Mouse (Mus musculus) stomach, postnatal 0 days (tissue): Measurements from ENCODE around the gene Cnnm4. TPM values are rescaled to one million over a fixed set of nuclear protein-coding genes. Genes with fewer than 3 reads are reported as not detected.
A peak's percentile ranks its signal among the peaks of the same experiment; 100 is the strongest.

Experiments used
- ATAC-seq: fragments of 200-750 bp; cut with Nextera tagmentation; 2 replicates; pipeline ENCODE4 v1.8.0; 2017; ENCODE audit not compliant: low FRiP score, low TSS enrichment
- DNase-seq: peaks from one replicate; pipeline ENCODE4 v3.0.0-alpha.2; 2016; ENCODE audit warnings: low spot score
- H3K27ac ChIP-seq: fragments of 300-500 bp; sonication (generic); replicated peaks from 2 replicates; pipeline ENCODE4 v1.5.1; 2014; ENCODE audit warnings: mild to moderate bottlenecking, control low read depth
- H3K27me3 ChIP-seq: fragments of 300-500 bp; sonication (generic); 2 replicates; pipeline ENCODE4 v1.6.1; 2014; ENCODE audit warnings: low read length; ENCODE audit not compliant: control insufficient read depth, insufficient read depth
- H3K36me3 ChIP-seq: fragments of 300-500 bp; sonication (generic); 2 replicates; pipeline ENCODE4 v1.6.1; 2014; ENCODE audit warnings: low read length, mixed read lengths; ENCODE audit not compliant: control insufficient read depth, insufficient read depth
- H3K4me1 ChIP-seq: fragments of 300-500 bp; sonication (generic); replicated peaks from 2 replicates; pipeline ENCODE4 v1.6.1; 2014; ENCODE audit warnings: antibody characterized with exemption; ENCODE audit not compliant: control insufficient read depth, insufficient read depth
- H3K4me2 ChIP-seq: fragments of 300-500 bp; sonication (generic); replicated peaks from 2 replicates; pipeline ENCODE4 v1.6.1; 2014; ENCODE audit warnings: low read depth, mild to moderate bottlenecking, control low read depth, moderate library complexity
- H3K4me3 ChIP-seq: fragments of 300-500 bp; sonication (generic); 2 replicates; pipeline ENCODE4 v1.5.1; 2014; ENCODE audit warnings: low read depth, low read length, control low read depth
- H3K9ac ChIP-seq: fragments of 300-500 bp; sonication (generic); 2 replicates; pipeline ENCODE4 v1.6.1; 2014; ENCODE audit warnings: mild to moderate bottlenecking, low read length, control low read depth, mixed read lengths
- H3K9me3 ChIP-seq: fragments of 300-500 bp; sonication (generic); 2 replicates; pipeline ENCODE4 v1.6.1; 2016; ENCODE audit warnings: low read length; ENCODE audit not compliant: control insufficient read depth
- CTCF ChIP-seq: IDR thresholded peaks from 2 replicates; pipeline ENCODE4 v1.5.1; 2016; ENCODE audit warnings: antibody characterized with exemption, low read depth, mild to moderate bottlenecking, moderate library complexity
- EP300 ChIP-seq: optimal IDR thresholded peaks from 2 replicates; pipeline ENCODE3; 2016; ENCODE audit warnings: antibody characterized with exemption
- WGBS: fragments of 180-500 bp; shearing (Covaris S2); extraction: QIAGEN DNeasy Blood & Tissue Kit; methylation state at CpG from one replicate; pipeline ENCODE4 v1.1.7; 2014; 5-methylcytosine and 5-hydroxymethylcytosine counted together
- polyA plus RNA-seq: library from polyadenylated mRNA; unstranded; fragments of >200 nt; fragmentation: Nextera tagmentation; extraction: Ambion mirVana; gene quantifications from 2 replicates; pipeline ENCODE4 v1.2.1, GENCODE M21; 2015

The Cnnm4 gene
- polyA plus RNA-seq, 1 experiment from 2014 or later = 18.2 TPM

DNA sequence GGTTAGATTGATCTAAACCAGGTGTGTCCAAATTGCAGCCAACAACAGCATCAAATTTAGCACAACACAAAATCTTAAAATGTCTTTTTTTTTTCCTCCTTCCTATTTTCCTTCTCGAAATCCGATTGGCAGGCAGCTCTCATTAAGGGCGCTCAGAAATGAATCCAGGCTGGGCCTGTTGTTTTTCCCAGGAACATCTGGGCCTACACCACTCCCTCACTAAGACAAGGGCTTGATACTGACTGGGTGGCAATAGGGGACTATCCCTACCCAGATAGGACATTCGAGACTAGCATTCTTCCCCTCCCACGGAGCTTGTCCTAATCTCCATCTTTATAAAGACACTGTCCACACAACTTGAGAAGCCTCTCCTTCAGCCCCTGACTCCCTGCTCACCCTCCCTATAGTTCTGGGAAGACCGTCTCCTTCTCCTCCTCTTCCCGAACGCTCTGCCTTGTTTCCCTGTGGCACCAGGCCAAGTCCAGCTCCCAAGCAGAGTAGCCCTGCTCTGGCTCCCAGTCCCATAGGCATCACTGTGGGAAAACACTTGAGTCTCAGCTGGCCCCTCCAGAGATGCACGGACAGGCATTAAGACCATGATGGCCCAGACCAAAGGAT is 76.7 kb downstream of the Cnnm4 start:
- Histone ChIP-seq H3K9me3 (no peaks in the 10 kb centered on the region), H3K27me3 (no peaks in the 10 kb centered on the region), H3K9ac (no peak overlapping the region; the same call in 1 of the 2 replicates), H3K27ac (peak overlapping the region; percentile 83), H3K4me3 (no peak overlapping the region), H3K4me2 (no peak overlapping the region), H3K36me3 (peaks cover 31% of the 10 kb centered on the region), H3K4me1 (no peaks in the 10 kb centered on the region)
- ATAC-seq (no peak), DNase-seq (no peak)
- TF ChIP-seq CTCF (no peak), EP300 (no peak)
- WGBS = 33% methylated on average over 9 of the region's 9 CpGs

DNA sequence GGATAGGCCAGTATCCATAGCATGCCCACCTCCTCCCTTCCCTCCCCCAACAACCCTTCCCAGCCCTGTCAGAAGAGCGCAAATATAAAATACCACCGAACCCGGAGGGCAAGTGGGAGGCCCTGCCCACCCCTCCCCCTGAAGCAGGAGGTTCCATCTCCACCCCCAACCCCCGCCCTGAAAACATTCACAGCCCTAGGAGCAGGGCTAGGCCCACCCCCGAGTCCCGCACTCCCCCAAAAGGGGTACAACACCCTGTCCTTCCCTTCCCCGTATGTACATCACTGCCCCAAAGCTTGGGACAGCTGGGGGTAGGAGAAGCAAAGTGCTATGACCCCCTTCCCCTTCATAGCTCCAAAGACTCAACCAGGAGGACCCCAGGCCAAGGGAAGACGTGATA is 77.4 kb downstream of the Cnnm4 start:
- 40% methylated on average over 8 of the region's 8 CpGs for WGBS

DNA sequence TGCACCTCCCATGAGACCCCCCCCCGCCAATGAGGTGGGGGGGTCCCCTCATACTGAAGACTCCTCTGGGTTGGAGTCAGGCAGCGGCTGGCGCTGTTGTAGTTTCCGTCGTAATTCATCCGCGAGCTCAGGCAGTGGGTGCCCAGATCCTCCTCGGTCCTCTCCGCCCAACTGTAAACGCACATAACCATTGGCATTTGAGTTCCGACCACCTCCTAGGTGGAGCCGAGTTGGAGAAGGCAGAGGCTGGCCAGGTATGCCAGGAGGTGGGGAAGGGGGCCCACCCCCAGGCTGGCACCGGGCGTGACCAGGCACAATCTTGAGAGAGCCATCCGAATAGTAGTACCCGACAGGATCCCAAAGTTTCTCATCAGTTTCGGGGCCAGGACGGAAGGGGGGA is 78.1 kb downstream of the Cnnm4 start:
- TF ChIP-seq EP300 (no peak), CTCF (no peak)
- 60% methylated on average over 18 of the region's 18 CpGs for WGBS
- Histone ChIP-seq H3K4me3 (no peak overlapping the region), H3K4me1 (no peaks in the 10 kb centered on the region), H3K9me3 (no peaks in the 10 kb centered on the region), H3K9ac (no peak overlapping the region), H3K36me3 (peaks cover 40% of the 10 kb centered on the region), H3K4me2 (no peak overlapping the region), H3K27me3 (no peaks in the 10 kb centered on the region), H3K27ac (no peak overlapping the region)
- no peak for DNase-seq
- no peak for ATAC-seq

More for the DNA sequence above, 77.4 kb downstream of the Cnnm4 start:
- no peak for DNase-seq
- H3K4me2 ChIP-seq = no peak overlapping the region
- peaks cover 36% of the 10 kb centered on the region for H3K36me3 ChIP-seq
- H3K27me3 ChIP-seq = no peaks in the 10 kb centered on the region
- H3K4me1 ChIP-seq = no peaks in the 10 kb centered on the region
- ATAC-seq = no peak
- H3K4me3 ChIP-seq = no peak overlapping the region
- H3K9ac ChIP-seq = no peak overlapping the region
- no peak overlapping the region for H3K27ac ChIP-seq
- H3K9me3 ChIP-seq = no peaks in the 10 kb centered on the region
- TF ChIP-seq EP300 = no peak
- no peak for TF ChIP-seq CTCF

DNA sequence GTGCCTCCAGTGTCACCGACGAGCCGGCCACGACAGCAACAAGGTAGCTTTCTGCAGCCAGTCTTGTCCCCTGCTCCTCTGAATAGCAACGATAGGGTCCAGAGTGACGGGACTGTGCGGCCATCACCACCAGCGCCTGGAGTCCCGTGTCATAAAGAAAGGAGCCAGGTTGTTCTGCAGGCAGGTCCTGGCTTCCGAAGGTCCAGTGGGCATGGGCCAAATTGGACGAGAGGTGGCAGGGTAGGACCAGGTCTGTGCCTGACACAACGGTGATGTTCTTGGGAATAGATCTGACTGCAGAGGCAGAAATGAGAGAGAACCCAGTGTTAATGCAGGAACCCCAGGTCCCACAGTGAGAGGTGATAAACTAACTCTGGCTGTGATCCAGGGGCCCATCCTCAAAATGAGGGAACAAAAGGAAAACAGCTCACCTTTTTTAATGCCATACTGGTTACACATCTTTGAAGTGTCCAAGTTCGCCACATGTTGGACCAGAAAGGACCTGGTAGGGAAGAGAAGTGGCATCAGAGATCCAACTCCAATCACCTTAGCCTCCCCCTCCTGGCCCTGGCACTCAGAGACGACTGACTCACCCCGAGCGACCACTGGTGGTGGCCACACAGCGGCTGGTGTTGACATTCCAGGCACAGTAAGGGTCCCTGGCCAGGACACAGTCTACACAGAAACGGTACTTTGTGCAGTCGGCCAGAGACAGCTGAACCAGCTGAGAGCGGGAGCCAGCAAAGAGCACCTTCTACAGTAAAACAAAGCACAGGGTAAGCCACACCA is 78.8 kb downstream of the Cnnm4 start:
- no peak overlapping the region for H3K4me3 ChIP-seq
- peaks cover 1% of the 10 kb centered on the region for H3K4me1 ChIP-seq
- H3K27me3 ChIP-seq = no peaks in the 10 kb centered on the region
- 72% methylated on average over 20 of the region's 20 CpGs for WGBS
- no peak overlapping the region for H3K4me2 ChIP-seq
- DNase-seq (no peak), ATAC-seq (no peak)
- no peak overlapping the region for H3K27ac ChIP-seq
- no peak overlapping the region for H3K9ac ChIP-seq
- TF ChIP-seq EP300 (no peak), CTCF (peak; percentile 28)
- H3K9me3 ChIP-seq = no peaks in the 10 kb centered on the region
- H3K36me3 ChIP-seq = peaks cover 43% of the 10 kb centered on the region

DNA sequence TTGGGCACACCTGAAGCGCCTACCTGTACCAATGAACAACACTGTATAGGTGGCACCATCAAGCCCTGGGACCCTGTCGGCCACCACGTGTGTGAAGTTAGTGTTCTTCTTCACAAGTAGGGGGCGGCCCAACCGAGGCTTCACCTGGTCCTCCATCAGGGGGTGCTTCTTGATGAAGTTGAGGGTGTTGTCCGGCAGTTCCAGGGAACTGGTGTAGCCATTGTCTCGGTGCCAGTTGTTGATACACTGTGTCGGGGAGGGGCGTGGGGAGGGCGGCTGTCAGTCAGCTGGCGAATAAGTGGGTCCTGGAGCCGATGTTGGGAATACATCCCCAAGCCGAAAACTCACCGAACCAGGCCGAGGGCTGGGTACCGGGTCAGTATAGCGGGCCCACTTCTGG is 80.5 kb downstream of the Cnnm4 start:
- H3K4me1 ChIP-seq = peaks cover 8% of the 10 kb centered on the region
- H3K9me3 ChIP-seq = no peaks in the 10 kb centered on the region
- ATAC-seq (no peak), DNase-seq (no peak)
- no peaks in the 10 kb centered on the region for H3K27me3 ChIP-seq
- H3K27ac ChIP-seq = no peak overlapping the region
- WGBS = 81% methylated on average over 17 of the region's 17 CpGs
- H3K9ac ChIP-seq = no peak overlapping the region
- H3K4me3 ChIP-seq = no peak overlapping the region
- H3K4me2 ChIP-seq = no peak overlapping the region
- peaks cover 43% of the 10 kb centered on the region for H3K36me3 ChIP-seq
- TF ChIP-seq EP300 = no peak
- peak; percentile 31; the same call in 1 of the 2 replicates for TF ChIP-seq CTCF

DNA sequence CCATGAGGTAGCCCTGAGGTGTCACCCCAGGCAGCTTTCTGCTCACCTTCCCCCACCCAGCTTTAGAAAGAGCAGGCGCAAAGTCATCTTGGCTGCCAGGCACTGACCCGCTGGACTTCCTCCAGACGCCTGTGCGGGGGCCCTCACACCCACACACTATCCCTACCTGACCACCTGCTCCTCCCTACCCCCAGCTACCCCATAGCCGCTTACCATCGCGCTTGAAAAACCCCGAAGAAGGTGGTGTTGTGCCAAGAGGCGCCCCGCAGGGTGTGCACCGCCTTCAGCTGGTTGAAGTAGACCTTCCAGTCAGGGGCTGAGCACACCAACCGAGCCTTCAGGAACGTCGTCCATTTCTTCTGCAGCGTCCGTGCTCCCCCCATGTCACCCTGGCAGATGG is 81.1 kb downstream of the Cnnm4 start:
- 87% methylated on average over 16 of the region's 16 CpGs for WGBS
- H3K4me3 ChIP-seq = no peak overlapping the region
- no peak overlapping the region for H3K9ac ChIP-seq
- H3K36me3 ChIP-seq = peaks cover 43% of the 10 kb centered on the region
- H3K4me1 ChIP-seq = peaks cover 8% of the 10 kb centered on the region
- no peak for ATAC-seq
- H3K9me3 ChIP-seq = no peaks in the 10 kb centered on the region
- no peak overlapping the region for H3K27ac ChIP-seq
- no peak overlapping the region for H3K4me2 ChIP-seq
- DNase-seq = no peak
- no peak for TF ChIP-seq EP300
- TF ChIP-seq CTCF = no peak
- H3K27me3 ChIP-seq = no peaks in the 10 kb centered on the region
